In genomic region chr2:107518107-107518506, GRCm38 (mm10) we compare ENCODE assay signal across 23 mouse cellular contexts.
DNase-seq lines count a peak whose midpoint lies in the region; ATAC-seq and TF ChIP-seq lines count a peak whose summit lies in the region.
"Had no signal": no experiment of that assay in that cellular context is flagged by ENCODE, and none has a peak within 500 bp of the region (broad histone marks: within the 10 kb centered on the region; RNA-seq: fewer than 3 reads in every experiment).

No protein-coding gene starts in this region.

- H3K9ac ChIP-seq in stomach, postnatal 0 days (ENCODE audit: low read length) = no peak overlapping the region
- H3K9ac ChIP-seq: forebrain, embryonic 12.5 days; heart, embryonic 15.5 days; liver, embryonic 12.5 days; lung, embryonic 15.5 days; midbrain, embryonic 12.5 days; neural tube, embryonic 15.5 days; stomach, embryonic 15.5 days had no signal

- H3K4me3 ChIP-seq in stomach, postnatal 0 days (ENCODE audit: low read depth, low read length) = no peak overlapping the region
- H3K4me3 ChIP-seq: forebrain, embryonic 12.5 days; gastrocnemius, adult 2 months; heart, adult 2 months; heart, embryonic 15.5 days; hindbrain, embryonic 10.5 days; liver, embryonic 12.5 days; lung, embryonic 15.5 days; midbrain, embryonic 12.5 days; neural tube, embryonic 15.5 days; stomach, embryonic 15.5 days had no signal

- no peak for TF ChIP-seq CTCF in stomach, postnatal 0 days (IDR thresholded peaks at IDR 0.05; ENCODE audit: low read depth)

- H3K27ac ChIP-seq in stomach, postnatal 0 days (replicated peaks) = no peak overlapping the region
- H3K27ac ChIP-seq: forebrain, embryonic 12.5 days; gastrocnemius, adult 2 months; heart, adult 2 months; heart, embryonic 15.5 days; hindbrain, embryonic 10.5 days; liver, embryonic 12.5 days; lung, embryonic 15.5 days; midbrain, embryonic 12.5 days; neural tube, embryonic 15.5 days; stomach, embryonic 15.5 days had no signal

- DNase-seq in frontal cortex, postnatal 10 days (ENCODE audit: low spot score in 2 of 2) = no peak
- peak; percentile 3 for DNase-seq in urinary bladder, postnatal 14 days (ENCODE audit: low spot score)
- DNase-seq in urinary bladder, postnatal 10 days (ENCODE audit: low spot score) = no peak
- DNase-seq in left cerebral cortex, postnatal 36 days (ENCODE audit: low spot score in 2 of 2) = peak; percentile 27 to 54
- DNase-seq in gastrocnemius, adult 8-10 months (ENCODE audit: low spot score in 2 of 2) = no peak
- DNase-seq in stomach, postnatal 0 days (ENCODE audit: low spot score) = no peak
- no peak for DNase-seq in spleen, postnatal 10 days (ENCODE audit: low spot score in 2 of 2)
- DNase-seq: adrenal gland, adult 8-10 months; cerebellum, adult 11 months; cerebellum, postnatal 25 days; gastrocnemius, adult 2 months; heart, adult 2 months; kidney, adult 8-10 months; kidney, postnatal 36 days had no signal

- intact Hi-C loops in left cerebral cortex, postnatal 36 days (cut with DNase I) = loop anchor here (2.0 kb wide), 1 partner anchor 25 kb away; no protein-coding TSS in a partner anchor

- 44% methylated on average over 1 of the region's 1 CpGs for WGBS in stomach, postnatal 0 days

- H3K27me3 ChIP-seq in stomach, postnatal 0 days (ENCODE audit: control insufficient read depth, insufficient read depth, low read length) = no peaks in the 10 kb centered on the region
- H3K27me3 ChIP-seq: forebrain, embryonic 12.5 days; heart, embryonic 15.5 days; liver, embryonic 12.5 days; lung, embryonic 15.5 days; midbrain, embryonic 12.5 days; neural tube, embryonic 15.5 days; stomach, embryonic 15.5 days had no signal

- TF ChIP-seq EP300 in stomach, postnatal 0 days (optimal IDR thresholded peaks at IDR 0.05) = no peak

- H3K4me1 ChIP-seq in stomach, postnatal 0 days (replicated peaks; ENCODE audit: control insufficient read depth, insufficient read depth) = no peaks in the 10 kb centered on the region
- H3K4me1 ChIP-seq: forebrain, embryonic 12.5 days; hindbrain, embryonic 10.5 days; liver, embryonic 12.5 days; lung, embryonic 15.5 days; midbrain, embryonic 12.5 days; neural tube, embryonic 15.5 days; stomach, embryonic 15.5 days had no signal

- peak; percentile 84 for ATAC-seq in frontal cortex, adult (ENCODE audit: low TSS enrichment)
- ATAC-seq in stomach, postnatal 0 days (ENCODE audit: low FRiP score, low TSS enrichment) = no peak
- ATAC-seq: liver, embryonic 12.5 days had no signal

- H3K9me3 ChIP-seq in stomach, postnatal 0 days (ENCODE audit: control insufficient read depth, low read length) = no peaks in the 10 kb centered on the region
- H3K9me3 ChIP-seq: forebrain, embryonic 12.5 days; heart, embryonic 15.5 days; liver, embryonic 12.5 days; lung, embryonic 15.5 days; midbrain, embryonic 12.5 days; neural tube, embryonic 15.5 days; stomach, embryonic 15.5 days had no signal

- H3K4me2 ChIP-seq in stomach, postnatal 0 days (replicated peaks; ENCODE audit: low read depth) = no peak overlapping the region
- H3K4me2 ChIP-seq: forebrain, embryonic 12.5 days; heart, embryonic 15.5 days; liver, embryonic 12.5 days; lung, embryonic 15.5 days; midbrain, embryonic 12.5 days; neural tube, embryonic 15.5 days; stomach, embryonic 15.5 days had no signal

- H3K36me3 ChIP-seq in stomach, postnatal 0 days (ENCODE audit: control insufficient read depth, insufficient read depth, low read length) = no peaks in the 10 kb centered on the region
- H3K36me3 ChIP-seq: forebrain, embryonic 12.5 days; heart, embryonic 15.5 days; hindbrain, embryonic 10.5 days; liver, embryonic 12.5 days; lung, embryonic 15.5 days; midbrain, embryonic 12.5 days; neural tube, embryonic 15.5 days; stomach, embryonic 15.5 days had no signal

Comparison
In these comparisons a context has a peak if more than half of its experiments do, and no peak if none do; other contexts are left out.
1. DNase-seq: peak in urinary bladder, postnatal 14 days (single experiment) and left cerebral cortex, postnatal 36 days (2 of 2); none in frontal cortex, postnatal 10 days (0 of 2), urinary bladder, postnatal 10 days (single experiment), gastrocnemius, adult 8-10 months (0 of 2), stomach, postnatal 0 days (single experiment) and spleen, postnatal 10 days (0 of 2).